Mouse (Mus musculus) heart, embryonic 10.5 days (tissue): ENCODE results near the gene Tgfbr3l. TPM values are rescaled to one million over a fixed set of nuclear protein-coding genes. Genes with fewer than 3 reads are reported as not detected.
A peak's percentile ranks its signal among the peaks of the same experiment; 100 is the strongest.

Source experiments
- DNase-seq: peaks from one replicate; pipeline ENCODE4 v3.0.0-alpha.2; 2017; ENCODE audit warnings: low spot score
- H3K27ac ChIP-seq: fragments of 300-500 bp; sonication (generic); 2 replicates; pipeline ENCODE4 v1.5.1; 2016; ENCODE audit warnings: mild to moderate bottlenecking
- H3K27me3 ChIP-seq: fragments of 300-500 bp; sonication (generic); 2 replicates; pipeline ENCODE4 v1.6.1; 2016; ENCODE audit warnings: mild to moderate bottlenecking; ENCODE audit not compliant: poor library complexity, insufficient read depth, severe bottlenecking
- H3K36me3 ChIP-seq: fragments of 300-500 bp; sonication (generic); 2 replicates; pipeline ENCODE4 v1.6.1; 2016; ENCODE audit warnings: mild to moderate bottlenecking, moderate library complexity
- H3K4me1 ChIP-seq: fragments of 300-500 bp; sonication (generic); 2 replicates; pipeline ENCODE4 v1.6.1; 2016; ENCODE audit warnings: mild to moderate bottlenecking
- H3K4me3 ChIP-seq: fragments of 300-500 bp; sonication (generic); 2 replicates; pipeline ENCODE4 v1.5.1; 2016; ENCODE audit warnings: mild to moderate bottlenecking, moderate library complexity
- H3K9me3 ChIP-seq: fragments of 300-500 bp; sonication (generic); 2 replicates; pipeline ENCODE4 v1.6.1; 2016; ENCODE audit warnings: mild to moderate bottlenecking, moderate library complexity
- WGBS: fragments of 180-500 bp; shearing (Covaris S2); methylation state at CpG from one replicate; pipeline ENCODE4 v1.1.7; 2016; 5-methylcytosine and 5-hydroxymethylcytosine counted together
- polyA plus RNA-seq: library from polyadenylated mRNA; unstranded; fragments of >200 nt; fragmentation: Nextera tagmentation; extraction: Ambion mirVana; gene quantifications from 2 replicates; pipeline ENCODE4 v1.2.1, GENCODE M21; 2016

The Tgfbr3l gene
- polyA plus RNA-seq, 1 experiment from 2014 or later, result 2.4 TPM

DNA sequence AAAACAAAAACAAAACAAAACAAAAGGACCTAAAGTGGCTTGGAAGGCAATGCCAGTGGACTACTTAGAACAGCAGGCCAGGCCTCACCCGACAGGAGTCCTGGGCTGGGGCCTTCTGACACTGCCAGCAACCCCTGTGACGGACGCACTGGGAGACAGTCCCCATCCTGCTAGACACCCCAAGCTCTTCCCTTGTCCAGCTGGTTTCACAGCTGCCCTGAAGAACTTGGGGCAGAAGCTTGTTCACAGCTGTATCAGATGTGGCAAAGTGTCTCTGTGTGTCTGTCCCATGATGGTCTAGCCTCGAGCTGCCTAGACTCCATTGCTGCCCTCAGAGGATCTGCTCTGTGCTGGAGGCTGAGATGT lies 11.8 kb downstream of the Tgfbr3l start:
- Histone ChIP-seq H3K27ac (no peak overlapping the region), H3K27me3 (no peaks in the 10 kb centered on the region), H3K9me3 (no peaks in the 10 kb centered on the region), H3K36me3 (peaks cover 80% of the 10 kb centered on the region), H3K4me1 (peaks cover 29% of the 10 kb centered on the region), H3K4me3 (no peak overlapping the region)
- no peak for DNase-seq
- WGBS, result 79% methylated on average over 4 of the region's 4 CpGs

GRCm38 (mm10) chr8:4263105-4263791 lies 15.2 kb downstream of the Tgfbr3l start:
- no peak overlapping the region for H3K4me3 ChIP-seq
- H3K4me1 ChIP-seq, result peaks cover 14% of the 10 kb centered on the region
- DNase-seq, result no peak
- H3K36me3 ChIP-seq, result peaks cover 85% of the 10 kb centered on the region
- H3K27me3 ChIP-seq, result no peaks in the 10 kb centered on the region
- H3K9me3 ChIP-seq, result no peaks in the 10 kb centered on the region
- WGBS, result 84% methylated on average over 8 of the region's 8 CpGs
- H3K27ac ChIP-seq, result no peak overlapping the region

- H3K36me3 ChIP-seq, result peaks cover 98% of the 10 kb centered on the region
These were observed 17.3 kb downstream of the Tgfbr3l start for GRCm38 (mm10) chr8:4265160-4265914.

GRCm38 (mm10) chr8:4267627-4268026 lies 19.6 kb downstream of the Tgfbr3l start:
- 75% methylated on average over 15 of the region's 15 CpGs for WGBS
- peaks cover 95% of the 10 kb centered on the region for H3K36me3 ChIP-seq
- H3K27me3 ChIP-seq, result no peaks in the 10 kb centered on the region
- H3K4me1 ChIP-seq, result no peaks in the 10 kb centered on the region
- H3K27ac ChIP-seq, result no peak overlapping the region
- no peak overlapping the region for H3K4me3 ChIP-seq
- no peak for DNase-seq
- H3K9me3 ChIP-seq, result no peaks in the 10 kb centered on the region

More at GRCm38 (mm10) chr8:4265160-4265914, 17.3 kb downstream of the Tgfbr3l start:
- DNase-seq, result no peak
- 92% methylated on average over 15 of the region's 15 CpGs for WGBS
- Histone ChIP-seq H3K27me3 (no peaks in the 10 kb centered on the region), H3K9me3 (no peaks in the 10 kb centered on the region), H3K4me3 (no peak overlapping the region), H3K4me1 (no peaks in the 10 kb centered on the region), H3K27ac (no peak overlapping the region)

- H3K4me1 ChIP-seq, result 0 out of 2 replicates have a peak, but pooled peaks cover 2% of the 10 kb centered on the region
- H3K27ac ChIP-seq, result no peak overlapping the region
- no peak for DNase-seq
- H3K9me3 ChIP-seq, result no peaks in the 10 kb centered on the region
- H3K27me3 ChIP-seq, result no peaks in the 10 kb centered on the region
- peaks cover 90% of the 10 kb centered on the region for H3K36me3 ChIP-seq
- H3K4me3 ChIP-seq, result no peak overlapping the region
- WGBS, result 90% methylated on average over 6 of the region's 6 CpGs
These were observed 21.6 kb downstream of the Tgfbr3l start for GRCm38 (mm10) chr8:4269609-4270008.

DNA sequence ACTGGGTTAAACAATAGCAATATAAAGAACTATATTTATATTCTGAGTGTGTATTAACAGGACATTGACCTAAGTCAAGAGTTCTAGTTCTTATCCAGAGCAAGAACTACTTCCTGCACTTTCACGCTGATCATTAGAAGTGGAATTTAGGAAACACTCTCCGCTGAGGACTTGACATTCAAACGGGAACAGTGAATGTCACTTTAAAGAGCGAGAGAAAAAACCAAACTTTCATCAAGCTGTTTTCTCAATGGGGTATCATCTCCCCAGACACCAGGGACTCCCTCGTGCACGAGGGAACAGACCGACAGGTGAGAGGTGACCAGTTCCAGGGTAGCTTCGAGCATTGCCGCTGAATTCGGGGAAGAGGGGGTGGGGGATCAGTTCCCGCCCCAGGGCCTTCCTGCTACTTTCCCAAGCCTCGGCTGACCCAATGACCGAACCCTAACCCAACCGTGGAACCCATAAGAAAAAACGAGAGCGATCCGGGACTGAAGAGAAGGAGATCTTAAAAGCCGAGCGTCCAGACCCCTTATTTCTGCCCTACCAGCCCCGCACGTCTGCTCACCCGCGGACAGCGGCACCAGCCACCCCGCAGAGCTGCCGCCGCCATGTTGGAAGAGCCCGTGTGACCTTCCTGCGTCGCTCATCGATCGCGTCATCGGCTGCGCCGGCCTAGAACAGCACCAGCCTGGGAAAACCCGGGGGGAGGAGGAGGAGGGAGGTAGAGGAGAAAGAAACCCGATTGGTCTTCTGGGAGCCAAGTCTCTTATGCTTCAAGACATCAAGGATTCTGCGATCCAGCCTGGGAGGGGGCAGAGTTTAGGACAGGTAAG lies 27.5 kb downstream of the Tgfbr3l start, which contains the start of gene Timm44:
Timm44 (minus strand) TSS at position 639 of the 836 bp plus-strand sequence.
- Histone ChIP-seq H3K9me3 (no peaks in the 10 kb centered on the region), H3K4me1 (0 out of 2 replicates have a peak, but pooled peaks cover 10% of the 10 kb centered on the region), H3K4me3 (peak within 1 kb of the TSS; percentile 81), H3K27ac (peak within 1 kb of the TSS; percentile 93), H3K27me3 (no peaks in the 10 kb centered on the region), H3K36me3 (peaks cover 32% of the 10 kb centered on the region)
- DNase-seq, result peak; percentile 97
- under 1% methylated on average over 39 of the region's 39 CpGs for WGBS

GRCm38 (mm10) chr8:4276111-4276465 lies 28.1 kb downstream of the Tgfbr3l start:
- no peak for DNase-seq
- no peaks in the 10 kb centered on the region for H3K27me3 ChIP-seq
- no peaks in the 10 kb centered on the region for H3K9me3 ChIP-seq
- peaks cover 27% of the 10 kb centered on the region for H3K36me3 ChIP-seq
- 26% methylated on average over 9 of the region's 9 CpGs for WGBS
- H3K27ac ChIP-seq, result peak overlapping the region; percentile 93
- H3K4me3 ChIP-seq, result peak overlapping the region; percentile 81
- H3K4me1 ChIP-seq, result 0 out of 2 replicates have a peak, but pooled peaks cover 10% of the 10 kb centered on the region

GRCm38 (mm10) chr8:4292738-4293137 lies 44.7 kb downstream of the Tgfbr3l start:
- DNase-seq, result no peak
- Histone ChIP-seq H3K36me3 (peaks cover 94% of the 10 kb centered on the region), H3K27ac (no peak overlapping the region), H3K9me3 (no peaks in the 10 kb centered on the region), H3K27me3 (no peaks in the 10 kb centered on the region), H3K4me1 (no peaks in the 10 kb centered on the region), H3K4me3 (no peak overlapping the region)
- WGBS, result 89% methylated on average over 5 of the region's 5 CpGs

DNA sequence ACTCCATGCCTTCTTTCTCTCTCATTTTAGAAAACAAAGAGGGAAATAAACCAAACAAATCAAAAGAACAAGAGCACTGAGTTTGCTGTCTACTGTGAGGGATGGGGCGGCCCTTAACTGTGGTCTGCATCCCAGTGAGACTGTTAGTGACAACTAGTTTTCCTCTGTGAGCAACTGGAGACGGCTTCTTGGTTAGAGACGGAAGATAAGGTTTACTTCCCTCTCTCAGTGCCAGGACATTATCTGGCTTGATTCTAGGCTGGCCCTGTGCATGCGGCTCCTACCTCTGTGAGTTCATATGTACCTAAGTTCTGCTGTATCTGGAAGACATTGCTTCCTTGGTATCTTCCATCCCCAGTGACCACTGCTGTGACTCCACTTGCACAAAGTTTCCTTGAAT lies 49.8 kb downstream of the Tgfbr3l start:
- no peak overlapping the region for H3K27ac ChIP-seq

More for the DNA sequence above, 49.8 kb downstream of the Tgfbr3l start:
- Histone ChIP-seq H3K36me3 (peaks cover 93% of the 10 kb centered on the region), H3K9me3 (no peaks in the 10 kb centered on the region), H3K27me3 (no peaks in the 10 kb centered on the region), H3K4me3 (no peak overlapping the region), H3K4me1 (no peaks in the 10 kb centered on the region)
- DNase-seq, result no peak
- WGBS, result 79% methylated on average over 4 of the region's 4 CpGs

Other genes starting within 250 kb of the Tgfbr3l start
- not detected in 2 replicates for gene Cd209f, start 142.4 kb upstream of the Tgfbr3l start, polyA plus RNA-seq
- 0.10 TPM in 1 of 2 replicates, not detected in the other for gene Cd209g, start 114.1 kb upstream of the Tgfbr3l start, polyA plus RNA-seq
- gene Evi5l, start 81.6 kb upstream of the Tgfbr3l start, polyA plus RNA-seq, result 16.1 and 18.8 TPM in 2 replicates
- 0.55 and 1.5 TPM in 2 replicates for gene Prr36, start 30.8 kb upstream of the Tgfbr3l start, polyA plus RNA-seq
- gene Lrrc8e, start 21.4 kb upstream of the Tgfbr3l start, polyA plus RNA-seq, result 0.19 and 0.20 TPM in 2 replicates
- 27.5 and 30.0 TPM in 2 replicates for gene Map2k7, start 9.5 kb upstream of the Tgfbr3l start, polyA plus RNA-seq
- 0.59 TPM in 1 of 2 replicates, not detected in the other for gene Gm49320, start 9.3 kb upstream of the Tgfbr3l start, polyA plus RNA-seq
- gene Snapc2, start 4.9 kb downstream of the Tgfbr3l start, polyA plus RNA-seq, result 47.8 and 60.2 TPM in 2 replicates
- gene Ctxn1, start 11.1 kb downstream of the Tgfbr3l start, polyA plus RNA-seq, result 33.2 and 59.1 TPM in 2 replicates
- 70.2 and 72.0 TPM in 2 replicates for gene Timm44, start 27.7 kb downstream of the Tgfbr3l start, polyA plus RNA-seq
- gene Ccl25, start 77.0 kb downstream of the Tgfbr3l start, polyA plus RNA-seq, result 15.8 and 16.5 TPM in 2 replicates
- 229 and 261 TPM in 2 replicates for gene Elavl1, start 77.2 kb downstream of the Tgfbr3l start, polyA plus RNA-seq
- 21.7 and 31.2 TPM in 2 replicates for gene Cers4, start 244.8 kb downstream of the Tgfbr3l start, polyA plus RNA-seq